Mouse (Mus musculus) ES-Bruce4 (cell line): Measurements from ENCODE around the gene Fkbp1b.
"Not testable (repeated sequence)": the region's sequence is repeated elsewhere in the genome, so short reads cannot be mapped to it uniquely, and the experiment has no call there.

ENCODE experiments used
- CTCF ChIP-seq: IDR thresholded peaks from one replicate; pipeline ENCODE4 v1.8.1; 2011; ENCODE audit warnings: low read depth, low read length
- EP300 ChIP-seq: IDR thresholded peaks from 2 replicates; pipeline ENCODE4 v1.6.1; 2011; ENCODE audit warnings: low read depth, low read length; ENCODE audit not compliant: insufficient read depth
- POLR2A ChIP-seq: IDR thresholded peaks from one replicate; pipeline ENCODE4 v1.8.1; 2011; ENCODE audit warnings: low read length; ENCODE audit not compliant: insufficient read depth

- TF ChIP-seq CTCF, POLR2A, EP300: not testable (repeated sequence)
Observed at GRCm38 (mm10) chr12:4797471-4797870, 43.9 kb downstream of the Fkbp1b start.
